Mouse (Mus musculus): ENCODE measurements at regions not wholly inside any gene's neighbourhood (a gene's known extent, or its start where the extent isn't known, plus 50 kb on each side); places are given as distances from the start of the nearest gene placed in this dataset.

DNA sequence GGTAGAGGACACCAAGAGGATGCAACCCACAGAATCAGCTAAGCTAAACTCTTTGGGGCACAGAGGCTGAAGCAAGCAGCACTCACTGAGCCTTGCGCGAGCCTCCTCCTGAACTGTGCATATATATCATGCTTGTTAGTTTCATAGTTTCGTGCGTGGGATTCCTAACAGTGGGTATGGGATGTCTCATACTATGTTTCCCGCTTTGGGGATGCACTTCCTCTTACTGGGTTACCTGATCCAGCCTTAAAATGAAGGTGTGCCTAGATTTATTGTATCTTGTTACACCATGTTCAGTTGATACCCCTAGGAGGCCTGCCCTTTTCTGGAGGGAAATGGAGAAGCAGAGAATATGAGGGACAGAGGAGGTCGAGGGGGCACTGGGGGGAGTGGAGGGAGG lies 407.4 kb upstream of the Alcam start:
- DNase-seq (ENCODE audit: low read depth), result no peak
- TF ChIP-seq POLR2A (IDR thresholded peaks at IDR 0.05; ENCODE audit: borderline replicate concordance, extremely low read depth, insufficient read depth, insufficient read length, poor library complexity, severe bottlenecking) (no peak), CTCF (IDR thresholded peaks at IDR 0.05; ENCODE audit: borderline replicate concordance, extremely low read depth, insufficient read depth, insufficient read length) (no peak)

DNA sequence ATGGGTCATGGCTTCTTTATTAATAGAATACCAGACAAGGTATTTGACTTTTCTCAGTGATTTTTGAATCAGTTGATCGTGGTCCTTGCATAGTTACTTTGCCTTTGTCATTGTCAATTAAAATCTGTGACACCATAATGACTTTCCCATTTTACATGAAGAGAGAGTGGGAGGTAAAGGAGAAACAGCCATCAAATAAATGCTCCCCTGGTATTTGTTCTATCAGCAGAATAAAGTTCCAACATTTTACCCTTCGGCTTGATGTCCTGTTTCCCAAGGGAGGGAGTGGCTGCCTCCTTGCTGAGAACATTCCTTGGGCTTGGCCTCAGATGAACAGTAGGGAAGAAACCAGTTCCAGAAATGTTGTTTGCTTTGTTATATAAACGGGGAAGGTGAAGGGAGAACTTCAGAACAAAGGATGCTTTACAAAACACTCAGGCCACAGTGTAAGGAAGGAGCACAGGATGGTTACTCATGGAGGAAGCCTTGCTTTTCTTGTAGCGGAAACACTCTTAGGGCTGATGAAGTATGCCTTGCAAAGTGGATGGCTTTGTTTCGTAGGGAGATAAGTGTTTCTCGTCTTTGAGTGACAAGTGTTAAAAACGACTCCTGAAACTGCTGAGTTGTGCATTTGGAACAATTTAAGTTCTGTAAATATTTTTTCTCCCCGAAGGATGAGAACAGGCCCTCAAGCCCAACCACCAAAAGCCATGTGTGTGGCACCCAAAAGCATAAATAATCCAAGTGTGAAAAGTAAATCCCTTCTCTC lies 404.8 kb upstream of the Alcam start:
- TF ChIP-seq CTCF (IDR thresholded peaks at IDR 0.05; ENCODE audit: borderline replicate concordance, extremely low read depth, insufficient read depth, insufficient read length) (no peak), POLR2A (IDR thresholded peaks at IDR 0.05; ENCODE audit: borderline replicate concordance, extremely low read depth, insufficient read depth, insufficient read length, poor library complexity, severe bottlenecking) (no peak)
- DNase-seq (ENCODE audit: low read depth), result no peak

DNA sequence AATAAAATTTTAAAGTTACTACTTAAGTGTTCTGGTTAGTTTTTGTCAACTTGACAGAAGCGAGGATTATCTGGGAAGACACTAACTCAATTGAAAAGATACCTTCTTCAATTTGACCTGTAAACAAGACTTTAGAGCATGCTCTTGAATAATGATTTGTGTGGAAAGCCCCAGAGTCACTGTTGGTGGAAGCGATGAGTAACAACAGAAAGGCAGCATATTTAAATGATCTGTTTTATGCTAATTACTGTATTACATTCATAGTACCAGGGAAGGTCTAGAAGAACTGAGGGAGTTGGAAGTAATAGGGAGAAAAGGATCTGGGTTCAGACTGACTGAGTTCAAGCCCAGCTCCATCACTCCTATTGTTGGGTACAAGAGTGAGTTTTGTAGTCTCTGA lies 397.3 kb upstream of the Alcam start:
- DNase-seq (ENCODE audit: low read depth), result no peak
- no peak for TF ChIP-seq POLR2A (IDR thresholded peaks at IDR 0.05; ENCODE audit: borderline replicate concordance, extremely low read depth, insufficient read depth, insufficient read length, poor library complexity, severe bottlenecking)

DNA sequence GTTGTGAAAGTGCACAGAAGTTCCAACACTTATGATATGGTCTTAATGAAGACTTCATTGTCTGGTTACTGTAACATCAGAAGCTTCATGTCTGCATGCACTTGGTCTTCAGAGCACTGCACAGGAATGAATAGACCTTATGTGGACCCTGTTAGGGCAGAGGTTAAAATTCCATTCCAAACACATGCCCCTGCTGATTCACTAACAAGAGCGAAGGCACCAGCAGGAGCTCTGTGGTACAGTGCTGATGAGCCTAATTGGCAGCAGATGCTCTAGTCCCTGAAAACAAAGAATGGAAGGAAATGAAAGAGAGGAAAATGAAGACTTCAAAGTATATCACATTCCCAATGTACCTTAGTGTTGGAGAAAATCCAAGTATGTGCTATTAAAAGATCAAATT lies 365.1 kb upstream of the Alcam start:
- TF ChIP-seq CTCF (IDR thresholded peaks at IDR 0.05; ENCODE audit: borderline replicate concordance, extremely low read depth, insufficient read depth, insufficient read length) (no peak), POLR2A (IDR thresholded peaks at IDR 0.05; ENCODE audit: borderline replicate concordance, extremely low read depth, insufficient read depth, insufficient read length, poor library complexity, severe bottlenecking) (no peak)

DNA sequence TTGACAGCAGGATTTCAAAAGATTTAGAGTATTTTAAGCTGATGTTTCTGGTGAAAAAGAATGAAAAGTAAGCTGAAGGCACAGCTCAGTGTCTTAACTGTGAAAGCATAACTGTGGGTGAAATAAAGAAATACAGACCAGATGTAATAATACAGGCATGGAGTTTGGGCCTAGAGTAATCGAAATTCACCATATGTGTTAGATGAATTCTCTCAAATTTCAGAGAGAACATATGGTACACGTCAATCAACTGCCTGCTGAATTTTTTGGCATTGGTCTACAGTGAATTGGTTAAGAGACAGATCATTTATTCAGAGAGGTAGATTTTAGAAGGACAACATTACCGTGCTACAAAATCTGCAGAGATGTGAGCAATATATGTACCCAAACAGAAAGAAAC lies 357.3 kb upstream of the Alcam start:
- DNase-seq (ENCODE audit: low read depth), result peak; percentile 68
- TF ChIP-seq POLR2A (IDR thresholded peaks at IDR 0.05; ENCODE audit: borderline replicate concordance, extremely low read depth, insufficient read depth, insufficient read length, poor library complexity, severe bottlenecking), result no peak
- no peak for TF ChIP-seq CTCF (IDR thresholded peaks at IDR 0.05; ENCODE audit: borderline replicate concordance, extremely low read depth, insufficient read depth, insufficient read length)

More for the DNA sequence above, 365.1 kb upstream of the Alcam start:
- DNase-seq (ENCODE audit: low read depth), result peak; percentile 36

DNA sequence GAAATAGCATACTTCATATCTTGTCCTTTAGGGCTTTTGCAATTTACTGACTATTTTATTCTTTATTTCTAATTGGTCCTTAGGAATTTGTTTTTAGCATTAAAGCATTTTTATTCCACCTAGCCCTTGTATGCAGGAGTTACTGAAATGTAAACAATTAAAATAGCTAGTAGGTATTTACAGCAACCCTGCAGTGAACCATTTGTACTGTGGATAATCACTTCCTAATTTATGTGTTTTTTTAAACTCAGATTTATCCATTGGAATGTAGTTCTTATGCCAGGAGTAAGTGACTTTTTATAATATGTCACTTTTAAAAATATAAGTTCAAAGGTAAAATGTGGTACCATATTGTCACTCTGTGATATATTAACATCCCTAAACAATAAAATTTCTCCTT lies 350.5 kb upstream of the Alcam start:
- TF ChIP-seq POLR2A (IDR thresholded peaks at IDR 0.05; ENCODE audit: borderline replicate concordance, extremely low read depth, insufficient read depth, insufficient read length, poor library complexity, severe bottlenecking) (no peak), CTCF (IDR thresholded peaks at IDR 0.05; ENCODE audit: borderline replicate concordance, extremely low read depth, insufficient read depth, insufficient read length) (no peak)
- DNase-seq (ENCODE audit: low read depth), result no peak

DNA sequence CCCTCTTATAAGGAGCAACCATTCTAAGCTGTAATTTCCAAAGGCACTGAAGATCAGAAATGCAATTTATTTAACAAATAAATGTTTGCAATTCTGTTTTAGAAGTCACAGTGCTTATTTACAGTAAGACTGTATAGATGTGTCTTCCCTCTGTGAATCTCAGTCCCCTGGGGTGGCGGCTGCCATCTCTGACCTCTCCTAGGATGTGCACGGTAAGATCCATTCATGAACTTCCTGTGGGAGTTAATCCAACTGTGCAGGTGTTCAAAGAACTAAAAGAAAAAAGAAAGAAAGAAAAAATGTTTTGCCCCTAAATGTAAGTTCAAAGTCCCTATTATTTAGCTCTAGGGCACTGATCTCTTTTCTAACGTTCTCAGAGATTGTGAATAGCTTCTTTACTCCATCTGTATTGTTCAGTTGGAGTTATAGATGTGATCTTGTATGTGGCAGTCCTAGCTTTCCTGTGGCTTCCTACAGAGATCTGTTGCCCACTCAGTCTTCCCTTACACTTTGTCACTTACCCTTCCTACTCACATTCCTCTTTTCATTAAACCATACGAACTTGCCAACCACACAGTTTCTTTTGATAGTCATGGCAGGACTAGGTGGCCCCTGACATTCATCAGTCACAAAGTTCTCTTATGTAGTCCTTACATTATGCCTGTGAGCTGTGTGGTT lies 346.0 kb upstream of the Alcam start:
- DNase-seq (ENCODE audit: low read depth), result peak; percentile 58
- no peak for TF ChIP-seq CTCF (IDR thresholded peaks at IDR 0.05; ENCODE audit: borderline replicate concordance, extremely low read depth, insufficient read depth, insufficient read length)

DNA sequence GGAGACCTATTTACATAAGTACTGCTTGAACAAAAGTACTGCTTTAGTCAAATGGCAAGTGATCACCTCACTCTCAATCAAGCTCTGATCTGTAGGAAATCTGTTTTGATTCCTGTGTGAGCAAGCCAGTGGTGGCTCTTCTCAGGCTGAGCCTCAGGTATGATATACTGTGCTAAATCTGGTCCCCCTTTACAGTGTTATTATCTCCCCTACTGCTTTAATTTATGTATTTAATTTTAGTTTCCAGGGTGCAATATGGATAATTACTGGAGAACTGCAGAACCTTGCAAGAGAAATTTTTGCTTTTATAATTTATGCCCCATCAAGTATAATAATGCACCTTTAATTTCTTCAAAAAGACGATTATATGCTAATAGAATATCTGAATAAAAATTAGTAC lies 341.3 kb upstream of the Alcam start:
- no peak for TF ChIP-seq CTCF (IDR thresholded peaks at IDR 0.05; ENCODE audit: borderline replicate concordance, extremely low read depth, insufficient read depth, insufficient read length)
- no peak for TF ChIP-seq POLR2A (IDR thresholded peaks at IDR 0.05; ENCODE audit: borderline replicate concordance, extremely low read depth, insufficient read depth, insufficient read length, poor library complexity, severe bottlenecking)
- DNase-seq (ENCODE audit: low read depth), result peak; percentile 12

DNA sequence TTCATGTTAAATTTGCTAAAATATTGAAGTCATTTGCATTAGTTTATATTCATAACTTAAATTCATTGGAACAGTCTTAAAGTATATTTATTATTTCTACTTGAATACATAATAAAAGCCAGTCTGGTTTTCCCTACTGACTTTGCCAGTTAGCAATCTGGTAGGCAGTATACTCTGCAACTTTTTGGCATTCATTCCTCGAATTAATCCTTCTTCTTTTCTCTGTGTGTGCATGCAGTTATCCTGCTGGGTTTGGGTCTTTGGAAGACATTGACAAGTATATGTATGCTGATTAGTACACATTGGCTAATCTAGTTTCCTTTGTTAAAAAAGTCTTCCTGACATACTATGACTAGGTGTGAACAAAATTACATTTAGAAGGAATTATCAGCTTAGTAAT lies 336.1 kb upstream of the Alcam start:
- DNase-seq (ENCODE audit: low read depth), result peak; percentile 63
- TF ChIP-seq CTCF (IDR thresholded peaks at IDR 0.05; ENCODE audit: borderline replicate concordance, extremely low read depth, insufficient read depth, insufficient read length) (no peak), POLR2A (IDR thresholded peaks at IDR 0.05; ENCODE audit: borderline replicate concordance, extremely low read depth, insufficient read depth, insufficient read length, poor library complexity, severe bottlenecking) (no peak)

DNA sequence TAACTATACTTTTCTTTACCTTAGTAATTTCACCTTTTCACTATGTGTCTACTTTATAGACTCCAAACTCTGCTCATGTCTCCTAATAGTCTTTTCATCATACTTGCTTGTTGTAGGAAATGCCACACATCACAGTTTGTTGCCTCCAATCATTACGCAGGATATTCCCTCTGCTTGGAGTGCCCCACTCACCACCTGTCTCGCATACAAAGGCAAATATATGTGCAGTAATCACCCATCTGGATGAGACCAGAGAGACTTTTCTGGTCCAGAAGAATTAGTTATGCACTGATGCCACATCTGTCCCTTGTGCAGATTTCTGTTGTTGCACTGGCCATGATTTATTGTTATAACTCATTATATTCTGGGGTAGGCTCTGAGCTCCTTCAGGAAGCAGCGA lies 293.9 kb upstream of the Alcam start:
- no peak for DNase-seq (ENCODE audit: low read depth)
- no peak for TF ChIP-seq POLR2A (IDR thresholded peaks at IDR 0.05; ENCODE audit: borderline replicate concordance, extremely low read depth, insufficient read depth, insufficient read length, poor library complexity, severe bottlenecking)
- no peak for TF ChIP-seq CTCF (IDR thresholded peaks at IDR 0.05; ENCODE audit: borderline replicate concordance, extremely low read depth, insufficient read depth, insufficient read length)

DNA sequence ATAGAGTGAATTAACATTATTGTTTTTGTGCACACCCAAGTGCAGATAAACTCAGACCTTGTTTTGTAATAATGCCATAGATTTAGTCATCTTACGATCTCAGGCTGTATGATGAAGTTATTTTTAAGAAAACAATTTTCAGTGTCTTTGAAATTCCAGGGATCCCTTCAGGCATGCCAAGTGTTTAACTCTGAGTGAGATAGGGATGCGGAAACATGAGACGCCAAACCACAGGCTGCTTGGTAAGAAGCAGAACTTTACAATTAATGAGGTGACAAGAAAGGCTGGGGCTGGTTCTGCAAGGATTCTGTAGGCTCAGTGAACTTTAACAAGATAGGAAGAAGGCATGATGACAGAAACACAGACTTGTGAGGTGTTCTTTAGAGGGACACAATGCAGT lies 292.3 kb upstream of the Alcam start:
- TF ChIP-seq CTCF (IDR thresholded peaks at IDR 0.05; ENCODE audit: borderline replicate concordance, extremely low read depth, insufficient read depth, insufficient read length) (no peak), POLR2A (IDR thresholded peaks at IDR 0.05; ENCODE audit: borderline replicate concordance, extremely low read depth, insufficient read depth, insufficient read length, poor library complexity, severe bottlenecking) (no peak)
- DNase-seq (ENCODE audit: low read depth), result peak; percentile 9

DNA sequence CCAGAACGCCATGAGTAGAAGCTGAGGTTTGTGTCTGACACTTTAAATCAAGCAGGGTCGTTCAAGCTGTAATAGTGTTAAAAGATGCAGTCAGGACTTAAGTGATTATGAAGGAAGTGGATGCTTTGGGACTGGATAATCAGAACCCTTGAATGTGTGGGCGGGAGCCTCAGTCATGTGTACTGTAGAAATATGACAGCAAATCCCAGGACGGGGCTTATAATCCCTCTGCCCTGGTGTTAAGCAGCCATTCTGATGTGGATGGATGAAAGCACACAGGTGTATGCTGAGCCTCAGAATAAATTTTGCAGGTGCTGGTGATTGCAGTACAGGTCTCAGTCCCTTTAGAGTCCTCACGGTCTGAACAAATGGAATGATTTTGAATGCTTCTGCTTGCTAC lies 290.8 kb upstream of the Alcam start:
- DNase-seq (ENCODE audit: low read depth), result peak; percentile 24
- TF ChIP-seq POLR2A (IDR thresholded peaks at IDR 0.05; ENCODE audit: borderline replicate concordance, extremely low read depth, insufficient read depth, insufficient read length, poor library complexity, severe bottlenecking) (no peak), CTCF (IDR thresholded peaks at IDR 0.05; ENCODE audit: borderline replicate concordance, extremely low read depth, insufficient read depth, insufficient read length) (no peak)
